8 mouse cellular contexts compared by ENCODE assay signal in the genomic region with DNA sequence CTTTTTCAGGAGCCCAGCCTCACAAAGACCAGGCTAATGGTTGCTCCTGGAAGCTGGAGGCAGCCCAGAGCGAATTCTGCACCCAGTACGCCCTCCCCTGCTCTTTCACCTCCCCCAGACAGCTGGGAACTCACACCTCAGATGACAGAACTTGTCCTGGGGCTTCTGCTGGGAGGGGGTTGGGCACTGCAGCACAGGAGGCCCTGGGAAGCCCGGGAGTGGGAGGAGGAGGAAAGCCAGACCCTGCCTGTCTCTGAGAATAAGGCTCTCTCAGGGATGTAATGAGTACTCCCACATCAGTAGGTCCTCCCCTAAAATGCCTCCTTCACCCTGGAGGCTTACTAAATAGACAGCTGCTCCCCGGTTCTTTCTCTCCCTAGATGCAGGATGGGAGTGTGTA. TPM values are rescaled to one million over a fixed set of nuclear protein-coding genes. Genes with fewer than 3 reads are reported as not detected.
DNase-seq lines count a peak whose midpoint lies in the region; TF ChIP-seq lines count a peak whose summit lies in the region.

No protein-coding gene starts in this region.

- H3K4me1 ChIP-seq in kidney, adult 2 months (ENCODE audit: control insufficient read depth, insufficient read depth, low read length) = peaks cover 6% of the 10 kb centered on the region
- peaks cover 49% of the 10 kb centered on the region for H3K4me1 ChIP-seq in limb, embryonic 10.5 days

- H3K36me3 ChIP-seq in kidney, adult 2 months (ENCODE audit: control insufficient read depth, insufficient read depth, low read length) = no peaks in the 10 kb centered on the region
- peaks cover 28% of the 10 kb centered on the region for H3K36me3 ChIP-seq in limb, embryonic 10.5 days

- no peak overlapping the region for H3K27ac ChIP-seq in kidney, adult 2 months (ENCODE audit: insufficient read depth, low read depth, low read length)
- peak overlapping the region; percentile 47; the same call in 1 of the 2 replicates for H3K27ac ChIP-seq in limb, embryonic 10.5 days

- H3K4me3 ChIP-seq in kidney, adult 2 months (ENCODE audit: insufficient read depth, low read depth, low read length) = no peak overlapping the region
- peak overlapping the region; percentile 100; the same call in 1 of the 2 replicates for H3K4me3 ChIP-seq in limb, embryonic 10.5 days

- 65% methylated on average over 4 of the region's 4 CpGs for WGBS in kidney, adult 2 months
- 23% methylated on average over 4 of the region's 4 CpGs for WGBS in limb, embryonic 10.5 days

- H3K27me3 ChIP-seq in kidney, adult 2 months (replicated peaks; ENCODE audit: control insufficient read depth, insufficient read depth, low read length) = no peaks in the 10 kb centered on the region
- no peaks in the 10 kb centered on the region for H3K27me3 ChIP-seq in limb, embryonic 10.5 days (ENCODE audit: low read depth, poor library complexity, severe bottlenecking)

- no peaks in the 10 kb centered on the region for H3K9me3 ChIP-seq in limb, embryonic 10.5 days (replicated peaks)

- no peak for TF ChIP-seq POLR2A in kidney, adult 2 months (IDR thresholded peaks at IDR 0.05; ENCODE audit: low read depth, low read length)
- no peak for TF ChIP-seq POLR2A in brain, embryonic 14.5 days (IDR thresholded peaks at IDR 0.05; ENCODE audit: borderline replicate concordance, extremely low read depth, insufficient read depth, insufficient read length, poor library complexity, severe bottlenecking)

- peak; percentile 19 for DNase-seq in adrenal gland, postnatal 10 days
- no peak for DNase-seq in adrenal gland, adult 8-10 months
- DNase-seq in kidney, postnatal 10 days = peak; percentile 62
- no peak for DNase-seq in kidney, adult 2 months
- DNase-seq in brain, embryonic 14.5 days (ENCODE audit: low read depth) = peak; percentile 4
- DNase-seq in limb, embryonic 10.5 days (ENCODE audit: low spot score) = no peak
- DNase-seq in thymus, postnatal 4 days = no peak
- no peak for DNase-seq in layer of hippocampus, adult 9-10 months (ENCODE audit: low spot score)

- TF ChIP-seq CTCF in kidney, adult 2 months (conservative IDR thresholded peaks at IDR 0.05; ENCODE audit: insufficient read depth, insufficient read length, low read depth, low read length) = no peak
- TF ChIP-seq CTCF in brain, embryonic 14.5 days (IDR thresholded peaks at IDR 0.05; ENCODE audit: borderline replicate concordance, extremely low read depth, insufficient read depth, insufficient read length) = no peak

RNA-seq across cellular contexts. Expression of gene Vamp2, which starts 1.2 kb away (rescaled TPM):
- 100 to 1,000 TPM; 104 to 143 TPM for total RNA-seq in adrenal gland, postnatal 10 days (2021)
- total RNA-seq in adrenal gland, adult 8-10 months (2022) = 100 to 1,000 TPM; 118 to 221 (median 178) TPM
- 102 and 106 TPM in 2 replicates for polyA plus RNA-seq in kidney, adult 2 months (2012; rRNA removed)
- polyA plus RNA-seq in brain, embryonic 14.5 days (2012; rRNA removed) = 251 and 319 TPM in 2 replicates
- polyA plus RNA-seq in limb, embryonic 10.5 days (2016; fragmentation: Nextera tagmentation; extraction: Ambion mirVana) = 51.1 and 72.1 TPM in 2 replicates

RNA-seq across cellular contexts. Expression of gene Per1, which starts 7.9 kb away (rescaled TPM):
- 100 to 1,000 TPM in 1 of 2 experiments, 10 to 100 TPM in 1; 63.1 to 157 TPM for total RNA-seq in adrenal gland, postnatal 10 days (2021)
- 100 to 1,000 TPM in 1 of 4 experiments, 10 to 100 TPM in 3; 30.0 to 119 (median 51.6) TPM for total RNA-seq in adrenal gland, adult 8-10 months (2022)
- 13.5 and 14.7 TPM in 2 replicates for polyA plus RNA-seq in kidney, adult 2 months (2012; rRNA removed)
- 12.2 and 16.3 TPM in 2 replicates for polyA plus RNA-seq in brain, embryonic 14.5 days (2012; rRNA removed)
- 10.3 and 10.8 TPM in 2 replicates for polyA plus RNA-seq in limb, embryonic 10.5 days (2016; fragmentation: Nextera tagmentation; extraction: Ambion mirVana)

RNA-seq across cellular contexts. Expression of gene Tmem107, which starts 16.5 kb away (rescaled TPM):
- 10 to 100 TPM; 13.2 to 13.8 TPM for total RNA-seq in adrenal gland, postnatal 10 days (2021)
- total RNA-seq in adrenal gland, adult 8-10 months (2022) = 10 to 100 TPM; 13.1 to 28.3 (median 19.4) TPM
- 41.7 and 48.0 TPM in 2 replicates for polyA plus RNA-seq in kidney, adult 2 months (2012; rRNA removed)
- 25.6 and 35.1 TPM in 2 replicates for polyA plus RNA-seq in brain, embryonic 14.5 days (2012; rRNA removed)
- 35.8 and 38.6 TPM in 2 replicates for polyA plus RNA-seq in limb, embryonic 10.5 days (2016; fragmentation: Nextera tagmentation; extraction: Ambion mirVana)

RNA-seq across cellular contexts. Expression of gene Borcs6, which starts 27.6 kb away (rescaled TPM):
- 10 to 100 TPM; 19.1 to 22.1 TPM for total RNA-seq in adrenal gland, postnatal 10 days (2021)
- 10 to 100 TPM; 29.8 to 33.9 (median 31.5) TPM for total RNA-seq in adrenal gland, adult 8-10 months (2022)
- 14.8 and 15.6 TPM in 2 replicates for polyA plus RNA-seq in kidney, adult 2 months (2012; rRNA removed)
- polyA plus RNA-seq in brain, embryonic 14.5 days (2012; rRNA removed) = 19.6 and 22.1 TPM in 2 replicates
- 5.3 and 6.0 TPM in 2 replicates for polyA plus RNA-seq in limb, embryonic 10.5 days (2016; fragmentation: Nextera tagmentation; extraction: Ambion mirVana)

RNA-seq across cellular contexts. Expression of gene Hes7, which starts 33.1 kb away (rescaled TPM):
- total RNA-seq in adrenal gland, postnatal 10 days (2021) = under 1 TPM; 0.18 to 0.36 TPM
- under 1 TPM in 2 of 4 experiments, not detected in 2; 0.18 to 0.22 TPM for total RNA-seq in adrenal gland, adult 8-10 months (2022)
- 0.18 and 0.19 TPM in 2 replicates for polyA plus RNA-seq in kidney, adult 2 months (2012; rRNA removed)
- 0.42 and 0.45 TPM in 2 replicates for polyA plus RNA-seq in brain, embryonic 14.5 days (2012; rRNA removed)
- 0.53 and 0.90 TPM in 2 replicates for polyA plus RNA-seq in limb, embryonic 10.5 days (2016; fragmentation: Nextera tagmentation; extraction: Ambion mirVana)

Comparison
In these comparisons a context has a peak if more than half of its experiments do, and no peak if none do; other contexts are left out.
1. DNase-seq: peak in adrenal gland, postnatal 10 days (single experiment), kidney, postnatal 10 days (single experiment) and brain, embryonic 14.5 days (single experiment); none in adrenal gland, adult 8-10 months (single experiment), kidney, adult 2 months (single experiment), limb, embryonic 10.5 days (single experiment), thymus, postnatal 4 days (single experiment) and layer of hippocampus, adult 9-10 months (single experiment).